Mouse (Mus musculus): ENCODE measurements around the gene Dock7. TPM values are rescaled to one million over a fixed set of nuclear protein-coding genes. Genes with fewer than 3 reads are reported as not detected.

Gene Dock7
- polyA plus RNA-seq, 1 experiment = 60.9 TPM

DNA sequence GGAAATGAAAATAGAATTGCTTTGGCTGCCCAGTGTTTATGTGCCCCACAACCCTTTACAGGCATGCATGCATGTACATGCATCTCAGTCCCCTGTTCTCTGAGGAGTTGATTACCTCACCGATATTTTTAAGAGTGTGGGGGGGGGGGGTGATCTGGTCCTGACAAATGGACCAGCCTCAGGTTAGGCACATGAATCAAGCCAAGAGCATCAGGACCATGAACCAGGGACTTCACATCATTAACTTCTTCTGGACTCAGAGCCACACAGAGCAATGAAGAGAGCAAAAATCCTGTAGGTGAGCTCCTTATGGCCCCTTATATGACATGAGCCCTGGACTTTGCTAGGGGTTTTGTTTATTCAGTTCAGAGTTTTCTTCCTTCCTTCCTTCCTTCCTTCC lies 2.1 kb upstream of the Dock7 start:
- no peak for DNase-seq (ENCODE audit: extremely low spot score in 1 of 2, low spot score in 1 of 2)

DNA sequence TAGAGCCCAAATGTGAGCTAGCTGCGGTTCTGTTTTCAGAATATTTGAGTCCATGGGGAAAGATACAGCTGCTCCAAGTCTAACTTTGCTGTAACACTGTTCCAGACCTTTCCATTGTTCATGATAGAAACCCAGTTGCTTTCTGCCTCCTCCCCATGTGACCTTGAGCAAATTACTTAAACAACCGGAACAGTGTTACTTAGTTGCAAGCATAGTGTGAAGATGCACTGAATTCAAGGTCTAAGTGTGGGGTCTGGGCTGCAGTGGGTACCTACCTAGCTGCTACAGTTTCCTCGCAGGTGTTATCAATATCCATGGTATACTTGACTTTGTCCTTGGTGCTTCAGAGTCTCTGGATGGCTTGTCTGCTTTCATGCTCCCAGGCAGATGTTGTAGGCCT lies 1.3 kb upstream of the Dock7 start:
- DNase-seq (ENCODE audit: extremely low spot score in 1 of 2, low spot score in 1 of 2) = no peak

DNA sequence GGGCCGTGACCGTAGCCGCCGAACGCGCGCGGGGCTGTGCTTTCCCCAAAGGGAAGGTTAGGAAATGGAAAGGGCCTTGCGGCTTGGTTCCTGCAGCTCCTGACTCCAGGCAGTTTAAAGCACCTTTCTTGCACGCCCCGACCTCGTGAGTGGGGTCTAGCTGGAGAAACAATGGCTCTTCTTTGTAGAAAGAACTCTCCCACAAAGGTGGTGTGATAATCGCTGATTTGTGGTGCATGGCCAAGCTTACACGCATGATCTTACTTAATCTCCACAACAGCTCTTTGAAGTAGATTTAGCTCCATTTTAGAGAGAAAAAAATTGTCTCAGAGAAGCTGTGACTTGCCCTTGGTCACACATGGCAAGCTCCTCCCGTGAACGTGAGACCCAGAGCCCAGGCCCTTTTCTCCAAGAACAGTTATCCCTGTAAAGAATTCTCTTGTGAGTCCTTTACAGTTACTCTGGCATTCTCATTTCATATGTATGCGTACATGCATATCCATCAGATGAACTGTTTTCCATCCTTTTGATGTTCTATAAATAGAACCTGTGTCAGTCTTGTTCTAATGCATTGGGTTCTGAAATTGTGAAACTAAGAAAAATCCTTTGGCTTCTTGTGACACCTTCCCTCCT lies 524 bp upstream of the Dock7 start:
- DNase-seq (ENCODE audit: extremely low spot score in 1 of 2, low spot score in 1 of 2) = no peak

DNA sequence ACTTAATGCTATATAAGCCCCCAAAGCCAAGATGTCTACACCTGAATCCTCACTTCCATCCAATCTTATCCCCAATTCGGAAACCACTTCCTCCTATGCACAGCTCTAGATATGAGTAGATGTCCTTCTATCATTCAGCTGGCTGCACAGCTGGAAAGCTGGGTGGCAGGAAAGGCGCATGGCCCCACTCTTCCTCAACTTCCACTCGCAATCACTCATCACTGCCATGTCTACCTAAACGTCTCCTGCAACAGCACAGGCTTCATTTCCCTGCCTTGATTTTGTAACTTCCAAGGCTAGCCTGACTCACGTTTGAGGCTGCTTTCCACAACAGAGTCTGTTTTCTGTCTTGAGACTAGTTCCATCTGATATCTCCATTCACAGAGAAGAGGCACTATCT lies 1.7 kb downstream of the Dock7 start:
- no peak for DNase-seq (ENCODE audit: extremely low spot score in 1 of 2, low spot score in 1 of 2)

DNA sequence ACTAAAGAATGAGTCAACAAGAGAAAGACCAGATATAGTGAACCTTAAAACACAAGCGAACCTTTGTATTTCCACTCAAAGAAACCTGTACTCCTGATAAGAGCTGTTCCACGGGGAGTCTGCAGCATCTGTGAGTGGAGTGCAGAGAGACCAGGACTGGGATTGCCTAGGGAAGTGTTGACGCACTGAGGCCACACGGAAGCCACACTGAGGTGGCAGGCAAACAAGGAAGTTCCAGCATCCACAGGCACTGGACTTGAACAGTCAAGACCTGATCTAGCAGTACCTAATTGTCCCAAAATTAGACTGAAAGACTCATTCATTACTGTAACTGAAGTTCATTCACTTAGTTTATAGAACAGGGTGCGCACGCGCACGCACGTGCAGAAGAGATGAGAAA lies 4.9 kb downstream of the Dock7 start:
- DNase-seq (ENCODE audit: extremely low spot score in 1 of 2, low spot score in 1 of 2) = no peak

DNA sequence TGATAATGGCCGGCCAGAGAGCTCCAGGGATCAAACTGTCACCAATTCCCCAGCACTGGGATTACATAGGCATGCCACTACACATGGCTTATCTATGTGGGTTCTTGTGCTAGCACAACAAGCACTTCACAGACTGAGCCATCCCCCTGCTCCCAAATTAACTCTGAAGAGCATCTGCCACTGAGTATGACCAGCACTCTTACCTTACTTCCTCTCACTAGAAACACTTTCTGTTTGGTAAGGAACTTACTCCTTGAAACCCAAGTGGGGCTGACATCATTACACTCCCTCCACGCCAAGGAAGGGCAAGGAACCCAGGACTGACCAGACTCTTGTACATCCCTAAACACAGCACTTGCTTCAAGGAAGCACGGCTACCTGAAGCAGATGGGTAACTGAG lies 9.0 kb downstream of the Dock7 start:
- DNase-seq (ENCODE audit: extremely low spot score in 1 of 2, low spot score in 1 of 2) = no peak

DNA sequence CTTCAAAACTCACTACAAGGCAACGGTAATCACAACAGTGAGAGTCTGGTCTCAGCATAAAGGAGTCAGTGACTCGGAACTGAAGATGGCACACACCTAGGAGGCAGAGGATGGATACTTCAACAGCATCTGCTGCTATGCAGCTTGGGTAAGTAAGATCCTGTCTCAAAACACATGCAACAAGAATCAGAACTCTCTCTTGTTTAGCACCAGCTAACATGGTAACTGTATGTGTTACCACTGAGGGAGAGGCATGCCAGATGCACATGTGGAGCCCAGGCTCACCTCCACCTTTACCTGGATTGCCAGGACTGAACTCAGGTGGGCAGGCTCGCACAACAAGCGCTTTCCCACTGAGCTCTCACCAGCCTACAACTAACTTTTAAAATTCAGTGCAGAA lies 11.9 kb downstream of the Dock7 start:
- no peak for DNase-seq (ENCODE audit: extremely low spot score in 1 of 2, low spot score in 1 of 2)

DNA sequence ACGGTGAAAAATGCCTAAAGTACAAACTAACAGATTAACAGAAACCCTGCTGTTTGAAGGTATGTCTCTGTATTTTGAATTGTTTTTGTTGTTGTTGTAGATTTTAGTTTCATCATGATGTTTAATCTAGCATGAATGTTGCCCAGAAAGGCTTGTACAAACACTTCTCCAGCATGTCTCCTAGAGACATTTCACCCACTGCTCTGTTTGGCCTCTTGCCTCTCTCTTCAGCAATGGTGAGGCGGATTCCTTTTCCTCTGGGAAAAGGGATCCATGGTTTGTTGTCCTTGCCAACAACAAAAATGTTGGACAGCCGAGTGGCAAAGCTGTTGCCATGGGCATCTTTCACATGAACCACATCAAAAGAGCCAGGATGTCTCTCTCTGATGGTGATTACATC lies 17.9 kb downstream of the Dock7 start:
- DNase-seq (ENCODE audit: extremely low spot score in 1 of 2, low spot score in 1 of 2) = no peak

DNA sequence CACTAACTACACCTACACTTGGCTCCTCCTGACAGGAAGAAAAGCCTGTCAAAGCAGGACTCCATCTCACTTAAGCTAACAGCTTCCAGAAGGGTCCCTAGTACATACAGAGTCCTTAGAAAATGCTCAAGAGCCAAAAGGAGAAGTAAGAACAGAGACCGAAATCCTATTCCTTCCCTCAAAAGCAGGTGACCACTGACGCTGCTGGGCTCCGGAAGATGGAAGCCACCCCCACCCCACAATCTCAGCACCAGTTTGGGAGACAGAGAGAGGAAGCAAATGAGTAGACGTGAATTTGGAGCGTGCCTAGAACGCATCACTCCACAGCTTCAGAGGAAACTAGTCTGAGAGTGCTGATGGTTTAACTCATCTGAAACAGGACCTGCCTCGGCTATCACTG lies 20.0 kb downstream of the Dock7 start:
- DNase-seq (ENCODE audit: extremely low spot score in 1 of 2, low spot score in 1 of 2) = no peak

DNA sequence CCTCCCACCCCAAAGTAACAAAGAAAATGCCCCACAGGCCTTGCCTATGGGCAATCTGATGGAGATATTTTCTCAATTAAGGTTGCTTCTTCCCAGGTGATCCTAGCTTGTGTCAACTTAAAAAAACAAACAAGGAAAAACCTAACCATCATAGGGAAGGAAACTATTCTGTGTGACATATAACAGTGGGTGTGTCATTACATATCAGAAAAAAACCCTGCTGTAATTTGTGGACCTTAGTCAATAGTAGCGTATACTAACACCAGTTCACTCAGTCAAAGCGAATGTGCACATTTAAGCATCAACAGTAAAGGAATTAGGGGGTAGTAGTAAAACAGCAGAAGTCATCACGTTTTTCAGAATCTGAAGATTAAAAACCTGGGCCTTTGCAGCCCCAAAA lies 28.9 kb downstream of the Dock7 start:
- DNase-seq (ENCODE audit: extremely low spot score in 1 of 2, low spot score in 1 of 2) = no peak

DNA sequence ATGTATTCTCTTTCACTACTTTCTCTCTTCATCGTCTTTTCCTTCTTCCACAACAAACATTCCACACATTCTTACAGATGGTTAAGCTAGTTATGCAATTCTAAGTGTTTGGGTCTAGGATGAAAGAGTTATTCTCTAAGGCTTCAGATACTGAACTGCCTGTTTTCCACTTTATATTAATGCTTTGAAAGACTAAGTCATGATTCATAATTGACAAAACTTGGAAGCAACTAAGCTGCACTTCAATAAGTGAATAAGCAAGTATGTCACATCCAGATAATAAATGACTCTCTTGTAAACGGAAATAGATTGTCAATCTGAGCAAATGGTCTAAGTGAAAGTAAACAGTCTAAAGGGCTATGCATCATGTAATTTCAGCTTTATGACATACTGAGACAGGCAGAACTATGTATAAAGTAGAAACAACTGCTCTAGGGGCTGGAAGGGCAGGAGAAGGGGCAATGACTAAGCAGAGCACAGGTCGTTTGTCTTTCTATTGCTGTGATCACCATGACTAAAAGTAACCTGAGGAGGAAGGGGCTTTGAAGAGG lies 29.5 kb downstream of the Dock7 start:
- no peak for DNase-seq (ENCODE audit: extremely low spot score in 1 of 2, low spot score in 1 of 2)

DNA sequence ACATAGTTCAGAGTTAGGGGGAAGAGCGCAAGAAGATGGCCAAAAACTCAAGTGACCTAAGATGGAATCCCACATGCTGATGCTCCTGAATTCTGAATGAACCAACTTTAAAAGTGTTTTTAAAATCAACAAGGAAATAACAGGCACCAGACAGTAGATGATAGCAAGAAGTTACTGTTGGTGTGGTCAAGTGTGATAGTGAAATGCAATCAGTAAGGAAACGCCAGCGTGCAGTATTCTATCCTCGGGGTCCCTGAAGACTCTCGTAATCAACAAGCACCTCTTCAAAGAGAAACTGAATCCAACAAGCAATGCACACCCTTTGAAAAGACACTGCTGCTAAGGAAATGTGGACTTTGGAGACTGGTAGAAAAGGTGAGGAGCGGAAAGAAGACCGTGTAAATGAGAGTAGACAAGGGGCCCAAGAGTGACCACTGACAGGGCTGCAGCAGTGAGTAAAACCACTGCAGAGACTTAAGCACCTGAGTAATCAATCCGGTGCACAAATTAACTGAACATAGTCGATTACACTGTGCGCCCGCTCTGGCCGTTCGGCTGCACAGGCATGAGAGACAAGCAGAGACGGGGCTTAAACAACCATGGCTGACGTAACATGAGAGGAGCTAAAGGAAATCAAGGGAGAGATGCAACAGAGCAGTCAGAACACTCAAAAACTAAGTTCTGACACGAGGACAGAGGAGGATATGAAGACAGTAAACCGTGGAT lies 32.8 kb downstream of the Dock7 start:
- DNase-seq (ENCODE audit: extremely low spot score in 1 of 2, low spot score in 1 of 2) = no peak

DNA sequence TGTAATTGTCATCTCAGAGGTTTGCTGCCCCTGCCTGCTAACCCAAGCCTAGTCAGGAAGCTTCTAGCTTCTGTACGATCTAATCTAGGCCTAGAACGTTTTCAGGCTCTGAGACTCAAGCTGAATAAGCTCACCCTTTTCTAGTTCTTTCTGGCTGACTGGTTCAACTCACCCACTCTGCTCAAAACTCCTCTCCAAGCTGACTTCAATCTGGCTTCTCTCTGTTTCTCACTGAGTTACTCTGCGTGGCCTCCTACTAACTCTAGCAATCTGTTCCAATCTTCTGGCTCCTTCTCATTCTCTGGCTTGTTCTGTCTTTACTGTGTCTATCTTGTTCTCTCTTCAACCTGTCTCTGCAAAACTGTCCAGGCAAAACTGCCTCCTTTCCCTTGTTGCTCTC lies 36.9 kb downstream of the Dock7 start:
- peak in 1 of 2 experiments; percentile 23 for DNase-seq (ENCODE audit: extremely low spot score in 1 of 2, low spot score in 1 of 2)

DNA sequence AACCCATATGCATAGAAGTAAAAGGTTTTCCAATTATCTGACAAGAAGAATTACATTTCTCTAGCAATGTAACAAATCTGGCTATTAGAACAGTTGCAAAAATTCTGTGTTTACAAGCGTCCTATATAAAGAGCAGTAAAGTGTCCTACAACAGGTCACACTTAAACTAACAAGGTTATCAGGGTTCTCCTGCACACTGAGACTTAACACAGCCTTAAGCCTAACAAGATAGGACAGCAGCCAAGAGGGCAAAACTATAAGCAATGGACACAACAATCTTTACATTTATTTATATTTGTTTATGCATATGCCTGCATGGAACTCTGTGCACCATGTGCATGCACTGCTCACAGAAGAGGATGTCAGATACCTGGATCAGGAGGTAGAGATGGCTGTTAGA lies 39.5 kb downstream of the Dock7 start:
- DNase-seq (ENCODE audit: extremely low spot score in 1 of 2, low spot score in 1 of 2) = no peak

DNA sequence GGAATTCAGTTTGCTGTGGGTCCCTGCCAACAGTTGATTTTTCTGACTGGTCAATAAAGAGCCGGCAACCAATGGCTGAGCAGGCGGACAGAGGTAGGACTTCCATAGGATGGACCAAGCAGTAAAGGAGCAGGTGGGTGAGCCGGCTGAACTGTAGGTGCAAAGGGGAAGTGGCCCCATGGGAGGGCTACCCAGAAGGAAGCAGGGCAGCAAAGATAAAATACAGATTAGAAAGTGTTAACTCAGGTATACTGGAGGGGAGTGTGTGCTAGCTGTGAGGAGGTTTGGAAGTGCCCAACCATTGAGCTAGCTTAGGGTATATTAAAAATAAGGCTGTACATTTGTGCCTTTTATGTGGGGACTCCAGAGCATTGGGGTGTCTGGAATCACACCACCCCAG lies 42.7 kb downstream of the Dock7 start:
- DNase-seq (ENCODE audit: extremely low spot score in 1 of 2, low spot score in 1 of 2) = no peak

DNA sequence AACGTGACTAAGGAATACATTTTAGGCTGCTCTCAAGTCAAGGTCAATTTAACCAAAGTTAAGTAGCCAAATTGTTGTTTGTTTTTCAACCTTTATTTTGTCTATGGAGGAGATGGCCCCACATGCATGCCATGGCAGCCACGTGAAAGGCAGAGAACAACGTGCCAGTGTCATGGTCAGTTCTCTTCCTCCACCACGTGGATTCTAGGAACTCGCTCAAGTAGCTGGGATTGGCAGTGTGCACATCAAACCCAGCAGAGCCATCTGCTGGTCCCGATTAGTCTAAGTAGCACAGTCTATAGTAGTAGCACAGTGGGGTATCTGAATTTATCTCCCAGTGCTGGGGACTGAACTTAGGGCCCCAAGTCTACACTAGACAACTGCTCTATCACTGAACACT lies 51.9 kb downstream of the Dock7 start:
- DNase-seq (ENCODE audit: extremely low spot score in 1 of 2, low spot score in 1 of 2) = no peak

DNA sequence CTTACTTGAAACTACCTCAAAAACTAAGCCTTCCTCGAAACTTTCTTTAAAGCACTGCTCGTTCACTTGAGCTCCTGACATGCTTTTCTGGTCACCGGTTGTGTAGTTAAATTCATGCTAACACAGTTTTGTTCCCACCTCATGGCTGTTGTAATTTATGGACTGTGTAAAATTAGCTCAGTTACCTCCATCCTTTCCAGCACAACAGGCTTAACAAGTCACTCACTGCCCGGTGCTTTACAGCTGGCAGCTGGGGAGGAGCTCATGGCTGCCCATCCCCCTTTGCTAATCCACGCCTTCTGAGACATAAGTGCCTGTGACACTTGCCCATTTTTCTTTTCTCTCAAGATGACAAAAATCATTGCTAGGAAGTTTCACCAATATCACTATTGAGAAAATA lies 56.2 kb downstream of the Dock7 start:
- DNase-seq (ENCODE audit: extremely low spot score in 1 of 2, low spot score in 1 of 2) = peak in 1 of 2 experiments; percentile 30

DNA sequence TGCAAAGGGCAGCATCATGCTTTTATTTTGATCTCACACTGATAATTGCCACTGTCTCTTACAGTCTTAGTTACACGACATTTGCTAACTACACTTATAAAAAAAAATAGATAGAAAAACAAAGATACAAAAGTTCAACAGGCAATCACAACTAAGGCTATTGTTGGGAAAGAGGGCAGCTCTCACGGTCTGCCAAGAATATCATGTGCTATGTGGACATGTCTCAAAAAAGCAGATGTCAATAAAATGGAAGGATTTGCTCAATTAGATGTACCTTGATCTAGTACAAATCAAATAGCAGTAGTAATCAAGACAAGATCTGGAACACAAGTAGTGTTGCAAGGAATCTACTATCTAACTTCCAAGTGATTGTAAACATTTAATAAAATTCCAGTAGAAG lies 72.1 kb downstream of the Dock7 start:
- no peak for DNase-seq (ENCODE audit: extremely low spot score in 1 of 2, low spot score in 1 of 2)

DNA sequence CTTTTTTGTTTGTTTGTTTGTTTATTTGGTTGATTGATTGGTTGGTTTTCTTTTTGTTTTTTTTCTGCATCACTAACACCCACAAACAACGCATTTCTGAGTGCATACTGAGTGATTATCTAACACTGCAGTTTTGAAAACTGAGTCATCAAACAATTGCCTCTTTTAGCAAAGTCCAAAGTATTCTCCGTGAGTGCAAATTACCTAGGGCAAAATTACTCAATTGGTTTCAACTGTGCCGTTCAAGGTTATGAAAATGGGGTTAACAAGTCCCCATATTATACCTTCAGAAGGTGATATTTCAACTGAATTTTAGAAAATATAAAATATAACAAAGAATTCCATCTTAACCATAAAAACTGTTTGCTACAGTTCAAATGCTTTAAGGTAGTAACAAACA lies 74.2 kb downstream of the Dock7 start:
- no peak for DNase-seq (ENCODE audit: extremely low spot score in 1 of 2, low spot score in 1 of 2)

DNA sequence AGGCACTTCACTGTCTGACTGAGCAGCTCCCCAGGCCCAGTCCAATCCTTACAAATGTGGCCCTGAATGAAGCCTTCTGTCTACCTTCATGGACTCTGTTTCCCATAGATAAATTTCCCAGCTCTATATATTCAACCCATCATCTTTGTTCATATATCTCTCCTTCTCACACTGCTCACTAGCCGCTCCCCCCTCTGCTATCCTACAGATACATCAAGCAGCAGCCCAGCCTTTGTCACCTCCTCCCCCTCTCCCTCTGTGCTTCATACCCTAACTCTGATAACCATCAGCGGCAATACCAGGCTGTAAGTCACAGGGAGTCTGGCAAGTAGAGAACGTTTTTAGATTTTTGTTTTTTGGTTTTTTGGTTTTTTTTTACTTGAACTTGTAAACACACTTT lies 75.9 kb downstream of the Dock7 start:
- peak in 1 of 2 experiments; percentile 35 for DNase-seq (ENCODE audit: extremely low spot score in 1 of 2, low spot score in 1 of 2)

DNA sequence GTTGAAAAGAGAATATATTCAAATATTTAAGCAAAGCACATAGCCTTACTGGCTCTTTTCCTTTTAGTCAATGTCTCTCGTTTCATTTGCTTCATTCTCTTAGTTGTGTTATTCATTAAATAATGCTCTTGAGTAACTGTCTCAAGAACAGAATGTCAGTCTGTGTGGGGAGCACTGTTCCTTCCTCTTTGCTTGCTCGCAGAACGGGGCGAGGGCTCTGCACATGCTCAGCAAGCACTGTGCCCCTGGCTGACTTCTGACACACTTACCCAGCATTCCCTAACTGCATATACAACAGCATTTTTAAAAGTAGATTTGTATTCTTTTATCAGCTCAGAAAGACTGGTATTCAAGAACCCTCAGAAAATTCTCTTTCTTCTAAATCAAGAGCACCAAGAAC lies 87.8 kb downstream of the Dock7 start:
- peak in 1 of 2 experiments; percentile 22 for DNase-seq (ENCODE audit: extremely low spot score in 1 of 2, low spot score in 1 of 2)

DNA sequence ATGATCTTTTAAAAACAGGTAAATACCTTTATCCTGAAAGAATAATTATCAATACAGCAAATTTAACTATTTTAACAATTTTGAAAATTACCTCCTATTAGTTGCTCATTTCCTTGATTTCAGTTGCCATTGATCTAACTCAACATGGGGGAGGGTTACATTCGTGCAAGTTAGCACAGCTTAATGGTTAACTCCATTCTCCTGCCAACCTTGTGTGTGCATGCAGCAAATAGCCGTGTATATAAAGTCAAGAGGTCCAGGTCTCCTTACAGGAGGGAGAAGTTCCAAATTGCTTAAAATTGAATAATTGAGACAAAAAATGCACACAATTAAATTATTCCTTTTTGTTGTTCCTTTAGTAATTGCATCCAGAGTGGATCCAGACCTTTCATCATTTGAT lies 90.0 kb downstream of the Dock7 start, which contains the start of gene Angptl3:
TSS of gene Angptl3 (plus strand) at position 269 of the 400 bp plus-strand sequence.
- DNase-seq (ENCODE audit: extremely low spot score in 1 of 2, low spot score in 1 of 2) = no peak
